Mouse (Mus musculus): ENCODE measurements around the gene Tmprss4.

DNA sequence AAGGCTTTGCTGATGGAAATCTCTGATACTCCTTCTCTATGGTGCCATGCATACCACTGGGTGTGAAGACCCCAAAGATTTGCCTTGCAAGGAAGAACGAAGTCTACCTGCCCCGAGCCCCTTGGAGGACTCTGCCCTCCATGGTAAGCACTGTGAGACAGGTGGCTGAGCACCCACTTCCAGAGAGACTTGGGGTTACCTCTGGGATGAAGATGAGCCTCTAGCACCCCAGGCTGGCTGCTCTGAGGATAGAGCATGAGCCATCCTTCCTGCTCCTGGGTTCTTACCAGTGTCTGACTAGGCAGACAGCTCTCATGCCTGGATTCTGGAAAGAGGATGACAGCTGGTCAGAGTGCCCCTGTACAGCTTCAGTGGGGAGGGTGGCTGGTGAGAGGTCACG, 73.8 kb downstream of the Tmprss4 start:
- no peak for TF ChIP-seq CTCF (conservative IDR thresholded peaks at IDR 0.05; ENCODE audit: insufficient read depth, insufficient read length, low read depth, low read length)
- TF ChIP-seq POLR2A (IDR thresholded peaks at IDR 0.05; ENCODE audit: low read depth, low read length): no peak
